Mouse (Mus musculus) lung, postnatal 0 days (tissue): Measurements from ENCODE around the gene Alk.

Source experiments
- CTCF ChIP-seq: IDR thresholded peaks from 2 replicates; pipeline ENCODE4 v1.5.1; 2016; ENCODE audit warnings: antibody characterized with exemption, mild to moderate bottlenecking
- EP300 ChIP-seq: IDR thresholded peaks from 2 replicates; pipeline ENCODE4 v1.6.1; 2016; ENCODE audit warnings: antibody characterized with exemption, mild to moderate bottlenecking, control low read depth

DNA sequence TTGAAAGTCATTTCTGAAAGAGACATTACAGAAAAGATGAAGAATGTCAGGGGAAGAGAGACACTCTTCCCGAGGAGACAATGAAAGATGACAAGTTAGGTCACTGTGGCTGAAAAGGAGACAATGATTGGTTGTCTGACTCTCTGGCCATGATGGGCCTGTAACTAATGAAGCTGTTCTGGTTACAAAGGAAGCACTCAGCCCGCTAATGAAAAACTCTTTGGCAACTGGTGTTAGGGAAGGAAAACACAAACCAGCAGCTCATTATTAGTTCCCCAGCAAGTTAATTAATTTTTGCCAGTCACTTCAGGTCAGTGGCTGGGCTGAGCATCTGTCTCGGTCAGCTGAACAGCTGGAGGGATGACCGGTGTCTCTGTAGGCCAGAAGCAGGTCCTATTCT is 271.5 kb downstream of the Alk start:
- TF ChIP-seq EP300 (no peak), CTCF (no peak)
